Mouse (Mus musculus): ENCODE data around the gene Ccdc124.

DNA sequence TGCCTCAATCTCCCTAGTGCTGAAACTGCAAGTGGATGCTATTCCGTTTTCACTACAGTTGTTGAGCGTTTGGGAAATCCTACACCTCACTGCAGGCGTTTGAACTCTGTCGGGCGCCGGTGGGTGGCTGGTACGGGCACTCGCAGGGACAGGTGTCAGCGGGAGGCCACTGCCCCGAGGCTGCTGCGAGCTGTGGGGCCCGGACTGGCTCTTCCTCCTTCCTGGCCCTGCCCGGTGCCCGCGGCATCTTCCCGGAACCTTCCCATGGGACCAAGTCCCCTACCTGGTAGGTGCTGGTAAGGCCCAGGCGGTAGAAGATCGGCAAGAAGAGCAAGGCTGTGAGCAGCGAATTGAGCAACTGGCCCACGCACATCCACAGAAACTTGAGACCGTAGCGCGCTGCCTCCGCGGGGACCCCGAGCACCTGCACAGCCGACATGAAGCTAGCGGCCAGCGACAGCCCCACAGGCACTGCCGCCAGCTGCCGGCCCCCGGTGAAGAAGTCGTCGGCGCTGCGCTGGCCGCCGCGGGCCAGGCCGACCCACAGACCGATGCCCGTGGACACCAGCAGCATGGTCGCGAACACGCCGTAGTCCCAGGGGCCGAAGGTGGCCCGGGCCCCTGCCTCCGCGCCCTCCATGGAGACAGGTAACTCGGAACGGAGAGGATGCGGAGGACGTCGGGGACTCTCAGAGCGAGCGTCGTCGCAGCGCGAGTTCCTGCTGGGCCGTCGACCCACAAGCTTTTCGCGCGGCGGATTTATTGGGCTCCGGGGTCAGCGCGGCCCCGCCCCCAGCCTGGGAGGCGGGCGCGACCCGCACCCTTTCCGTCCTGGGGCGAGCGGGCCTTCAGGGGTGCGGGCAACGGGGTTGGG lies 18.5 kb upstream of the Ccdc124 start, which contains the start of gene Slc5a5:
- no peak for TF ChIP-seq POLR2A (IDR thresholded peaks at IDR 0.05; ENCODE audit: insufficient read depth, low read length)
- no peak for TF ChIP-seq CTCF (IDR thresholded peaks at IDR 0.05; ENCODE audit: low read depth, low read length)
